Mouse (Mus musculus): Measurements from ENCODE around the gene E130208F15Rik. TPM values are rescaled to one million over a fixed set of nuclear protein-coding genes. Genes with fewer than 3 reads are reported as not detected.
A peak's percentile ranks its signal among the peaks of the same experiment; 100 is the strongest.

Gene E130208F15Rik
- polyA plus RNA-seq, 1 experiment from 2014 or later, result 1.4 TPM

GRCm38 (mm10) chr7:30289071-30289713 lies 32.3 kb upstream of the E130208F15Rik start:
- Histone ChIP-seq H3K9me3 (replicated peaks) (no peaks in the 10 kb centered on the region), H3K9ac (no peak overlapping the region), H3K4me2 (no peak overlapping the region), H3K27me3 (peaks cover 32% of the 10 kb centered on the region), H3K36me3 (replicated peaks) (no peaks in the 10 kb centered on the region), H3K4me3 (replicated peaks) (no peak overlapping the region), H3K4me1 (replicated peaks) (no peaks in the 10 kb centered on the region), H3K27ac (replicated peaks) (no peak overlapping the region)
- WGBS (ENCODE audit: insufficient replicate concordance), result 52% methylated on average over 7 of the region's 7 CpGs
- ATAC-seq (ENCODE audit: insufficient read depth), result no peak

DNA sequence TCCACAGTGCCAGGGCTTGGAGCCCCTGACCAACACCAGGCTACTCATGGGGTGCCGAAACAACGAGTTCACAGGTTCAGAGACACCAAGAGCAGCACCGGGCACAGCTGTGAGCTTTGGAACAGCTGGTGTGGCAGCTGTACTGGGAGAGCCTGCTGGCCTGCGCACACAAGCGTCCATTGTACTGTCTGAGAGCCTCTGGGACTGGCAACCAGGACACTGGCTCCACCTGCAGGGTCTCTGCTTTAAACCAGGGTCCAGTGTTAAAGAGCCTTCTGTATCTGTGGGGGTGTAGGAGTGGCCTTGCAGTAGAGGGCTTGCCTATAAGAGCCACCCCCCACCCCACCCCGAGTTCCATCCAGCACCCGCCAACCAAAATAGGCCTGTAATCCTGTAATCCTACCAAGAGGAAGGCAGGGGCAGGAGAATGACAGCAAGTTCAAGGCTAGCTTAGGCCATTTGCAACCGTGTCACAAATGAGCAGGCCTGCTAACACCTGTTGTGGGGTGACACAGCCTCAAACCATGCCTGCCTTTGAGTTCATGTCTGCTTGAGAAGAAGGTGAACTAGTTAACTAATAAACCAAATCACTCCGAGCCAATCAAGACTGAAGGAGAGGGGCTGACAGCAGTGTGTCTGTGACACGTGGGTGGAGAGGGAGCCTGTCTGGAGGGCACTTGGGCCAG lies 31.7 kb upstream of the E130208F15Rik start:
- no peaks in the 10 kb centered on the region for H3K4me1 ChIP-seq (replicated peaks)
- no peak overlapping the region for H3K4me2 ChIP-seq
- no peak overlapping the region for H3K27ac ChIP-seq (replicated peaks)
- peaks cover 32% of the 10 kb centered on the region for H3K27me3 ChIP-seq
- ATAC-seq (ENCODE audit: insufficient read depth), result no peak
- no peaks in the 10 kb centered on the region for H3K9me3 ChIP-seq (replicated peaks)
- no peaks in the 10 kb centered on the region for H3K36me3 ChIP-seq (replicated peaks)
- no peak overlapping the region for H3K9ac ChIP-seq
- H3K4me3 ChIP-seq (replicated peaks), result no peak overlapping the region
- WGBS (ENCODE audit: insufficient replicate concordance), result 52% methylated on average over 10 of the region's 10 CpGs

DNA sequence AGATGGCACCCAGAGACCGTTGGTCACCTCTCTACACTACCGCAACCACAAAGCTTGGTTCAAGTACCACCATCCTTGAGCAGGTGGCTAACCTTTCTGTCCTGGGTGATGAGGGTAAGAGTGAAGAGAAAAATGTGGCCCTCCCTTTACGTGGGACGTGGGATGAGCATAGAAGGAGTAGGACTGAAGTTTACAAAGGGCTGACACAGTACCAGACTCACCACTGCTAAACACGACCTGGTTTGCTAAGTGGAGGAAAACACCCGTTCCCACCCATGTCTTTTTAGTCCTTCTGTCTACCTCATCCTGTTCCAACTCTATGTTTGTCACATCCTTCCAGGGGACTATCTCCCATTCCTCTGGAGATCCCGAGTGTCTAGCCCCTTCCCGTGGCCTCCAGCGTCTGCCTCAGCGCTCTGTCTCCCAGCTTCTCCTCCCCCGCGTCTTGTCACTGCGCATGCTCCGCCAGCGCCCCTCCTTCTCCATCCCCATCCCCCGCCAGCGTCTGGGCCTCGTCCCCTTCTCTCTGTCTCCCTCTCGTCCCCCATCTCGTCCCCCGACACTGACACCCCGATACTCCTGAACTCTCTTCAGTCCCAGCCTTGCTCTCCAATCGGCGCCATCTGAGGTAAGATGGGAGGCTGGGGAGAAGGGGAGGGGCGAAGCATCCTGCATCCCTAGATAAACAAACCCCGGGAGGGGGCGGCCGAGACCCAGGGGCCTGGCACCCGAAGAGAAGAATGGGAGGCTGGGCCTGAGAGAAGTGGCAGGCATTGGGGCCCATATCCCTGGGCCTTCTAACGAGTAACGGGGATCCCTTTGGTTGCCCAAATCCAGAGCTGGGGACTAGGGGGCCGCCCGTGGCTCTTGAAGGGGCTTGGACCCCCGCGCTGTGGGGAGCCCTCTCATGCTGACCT lies 30.1 kb upstream of the E130208F15Rik start, which contains the start of gene Clip3:
Gene Clip3, plus strand, starts transcription at position 514 of the 917 bp plus-strand sequence.
- Histone ChIP-seq H3K9ac (no peak within 1 kb of the TSS), H3K4me1 (replicated peaks) (no peaks in the 10 kb centered on the region), H3K4me3 (replicated peaks) (peak within 1 kb of the TSS; percentile 15; the same call in 1 of the 2 replicates), H3K27me3 (peaks cover 25% of the 10 kb centered on the region), H3K27ac (replicated peaks) (no peak within 1 kb of the TSS), H3K9me3 (replicated peaks) (no peaks in the 10 kb centered on the region), H3K36me3 (replicated peaks) (no peaks in the 10 kb centered on the region), H3K4me2 (no peak within 1 kb of the TSS; the same call in 1 of the 2 replicates)
- 11% methylated on average over 35 of the region's 35 CpGs for WGBS (ENCODE audit: insufficient replicate concordance)
- ATAC-seq (ENCODE audit: insufficient read depth), result no peak

GRCm38 (mm10) chr7:30293795-30294194 lies 27.7 kb upstream of the E130208F15Rik start:
- Histone ChIP-seq H3K27ac (replicated peaks) (no peak overlapping the region), H3K4me2 (no peak overlapping the region), H3K36me3 (replicated peaks) (no peaks in the 10 kb centered on the region), H3K9ac (no peak overlapping the region), H3K4me3 (replicated peaks) (no peak overlapping the region), H3K9me3 (replicated peaks) (no peaks in the 10 kb centered on the region), H3K4me1 (replicated peaks) (no peaks in the 10 kb centered on the region), H3K27me3 (peaks cover 22% of the 10 kb centered on the region)
- no peak for ATAC-seq (ENCODE audit: insufficient read depth)
- 66% methylated on average over 13 of the region's 13 CpGs for WGBS (ENCODE audit: insufficient replicate concordance)

DNA sequence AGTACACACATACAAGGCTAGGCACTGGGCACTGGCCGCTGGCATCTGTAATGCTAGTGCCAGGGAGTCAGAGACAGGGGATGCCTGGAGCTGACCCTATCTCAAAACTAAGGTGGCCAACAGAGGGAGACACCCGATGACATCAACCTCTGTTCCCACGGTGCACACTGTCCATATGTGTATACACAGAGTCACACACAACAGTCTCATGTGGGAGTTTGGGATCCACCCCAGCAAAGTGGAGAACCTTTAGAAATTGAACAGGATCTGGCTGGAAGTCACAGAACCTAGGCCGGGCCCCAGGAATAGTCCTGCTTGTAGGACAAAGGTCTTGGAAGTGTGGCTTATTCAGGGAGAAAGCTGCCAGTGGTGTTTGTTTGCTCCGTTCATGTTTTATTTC lies 27.2 kb upstream of the E130208F15Rik start:
- H3K27ac ChIP-seq (replicated peaks), result no peak overlapping the region
- no peak overlapping the region for H3K4me3 ChIP-seq (replicated peaks)
- H3K9me3 ChIP-seq (replicated peaks), result no peaks in the 10 kb centered on the region
- WGBS (ENCODE audit: insufficient replicate concordance), result 59% methylated on average over 5 of the region's 5 CpGs
- no peaks in the 10 kb centered on the region for H3K4me1 ChIP-seq (replicated peaks)
- peaks cover 17% of the 10 kb centered on the region for H3K27me3 ChIP-seq
- H3K9ac ChIP-seq, result no peak overlapping the region
- no peak for ATAC-seq (ENCODE audit: insufficient read depth)
- no peaks in the 10 kb centered on the region for H3K36me3 ChIP-seq (replicated peaks)
- H3K4me2 ChIP-seq, result no peak overlapping the region

DNA sequence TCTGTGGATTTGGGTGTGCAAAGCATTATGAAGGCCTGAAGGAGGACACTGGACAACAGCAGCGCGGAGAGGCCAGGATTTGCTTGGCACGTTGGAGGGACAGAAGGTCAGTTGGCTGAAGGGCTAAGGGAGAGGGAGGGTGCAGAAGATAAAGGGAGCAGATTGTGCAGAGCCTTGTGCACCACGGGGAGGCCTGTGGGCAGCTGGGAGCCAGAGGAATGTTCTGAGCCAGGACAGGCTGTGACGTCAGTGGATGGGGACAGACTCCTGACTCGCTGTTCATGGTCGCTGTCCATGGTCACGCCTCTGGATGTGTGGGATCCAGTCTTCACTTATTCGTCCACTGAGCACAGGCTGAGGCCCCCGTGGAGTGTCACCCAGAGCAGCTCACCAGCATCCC lies 26.4 kb upstream of the E130208F15Rik start:
- 35% methylated on average over 10 of the region's 10 CpGs for WGBS (ENCODE audit: insufficient replicate concordance)
- Histone ChIP-seq H3K27ac (replicated peaks) (no peak overlapping the region), H3K9ac (no peak overlapping the region), H3K9me3 (replicated peaks) (no peaks in the 10 kb centered on the region), H3K4me1 (replicated peaks) (no peaks in the 10 kb centered on the region), H3K4me2 (no peak overlapping the region), H3K36me3 (replicated peaks) (no peaks in the 10 kb centered on the region), H3K27me3 (peaks cover 11% of the 10 kb centered on the region), H3K4me3 (replicated peaks) (no peak overlapping the region)
- ATAC-seq (ENCODE audit: insufficient read depth), result no peak

DNA sequence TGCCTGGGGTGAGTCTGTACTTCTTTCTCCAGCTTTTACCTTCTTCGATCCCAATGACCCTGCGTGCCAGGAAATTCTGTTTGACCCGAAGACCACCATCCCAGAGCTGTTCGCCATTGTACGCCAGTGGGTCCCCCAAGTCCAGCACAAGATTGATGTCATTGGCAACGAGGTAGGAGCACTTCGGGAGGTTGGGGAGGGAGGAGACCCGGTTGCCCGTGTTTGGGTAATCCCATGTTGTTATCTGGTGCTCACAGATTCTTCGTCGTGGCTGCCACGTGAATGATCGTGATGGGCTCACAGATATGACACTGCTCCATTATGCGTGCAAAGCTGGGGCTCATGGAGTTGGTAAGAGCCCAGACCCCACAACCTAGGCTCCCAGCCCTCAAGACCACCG lies 24.7 kb upstream of the E130208F15Rik start:
- peaks cover 4% of the 10 kb centered on the region for H3K27me3 ChIP-seq
- no peaks in the 10 kb centered on the region for H3K36me3 ChIP-seq (replicated peaks)
- H3K9me3 ChIP-seq (replicated peaks), result no peaks in the 10 kb centered on the region
- no peak overlapping the region for H3K27ac ChIP-seq (replicated peaks)
- H3K4me3 ChIP-seq (replicated peaks), result no peak overlapping the region
- H3K4me2 ChIP-seq, result no peak overlapping the region
- no peak overlapping the region for H3K9ac ChIP-seq
- no peak for ATAC-seq (ENCODE audit: insufficient read depth)
- no peaks in the 10 kb centered on the region for H3K4me1 ChIP-seq (replicated peaks)
- 52% methylated on average over 15 of the region's 15 CpGs for WGBS (ENCODE audit: insufficient replicate concordance)

GRCm38 (mm10) chr7:30297266-30297665 lies 24.3 kb upstream of the E130208F15Rik start:
- Histone ChIP-seq H3K4me1 (replicated peaks) (no peaks in the 10 kb centered on the region), H3K27ac (replicated peaks) (no peak overlapping the region), H3K4me2 (no peak overlapping the region), H3K27me3 (no peaks in the 10 kb centered on the region), H3K9ac (no peak overlapping the region), H3K36me3 (replicated peaks) (no peaks in the 10 kb centered on the region), H3K9me3 (replicated peaks) (no peaks in the 10 kb centered on the region), H3K4me3 (replicated peaks) (no peak overlapping the region)
- 73% methylated on average over 16 of the region's 16 CpGs for WGBS (ENCODE audit: insufficient replicate concordance)
- no peak for ATAC-seq (ENCODE audit: insufficient read depth)

GRCm38 (mm10) chr7:30300914-30301313 lies 20.6 kb upstream of the E130208F15Rik start:
- no peak for ATAC-seq (ENCODE audit: insufficient read depth)
- H3K27me3 ChIP-seq, result no peaks in the 10 kb centered on the region
- no peaks in the 10 kb centered on the region for H3K4me1 ChIP-seq (replicated peaks)
- H3K4me2 ChIP-seq, result no peak overlapping the region
- H3K9ac ChIP-seq, result no peak overlapping the region
- no peaks in the 10 kb centered on the region for H3K9me3 ChIP-seq (replicated peaks)
- no peak overlapping the region for H3K27ac ChIP-seq (replicated peaks)
- 24% methylated on average over 3 of the region's 3 CpGs for WGBS (ENCODE audit: insufficient replicate concordance)
- no peaks in the 10 kb centered on the region for H3K36me3 ChIP-seq (replicated peaks)
- no peak overlapping the region for H3K4me3 ChIP-seq (replicated peaks)

DNA sequence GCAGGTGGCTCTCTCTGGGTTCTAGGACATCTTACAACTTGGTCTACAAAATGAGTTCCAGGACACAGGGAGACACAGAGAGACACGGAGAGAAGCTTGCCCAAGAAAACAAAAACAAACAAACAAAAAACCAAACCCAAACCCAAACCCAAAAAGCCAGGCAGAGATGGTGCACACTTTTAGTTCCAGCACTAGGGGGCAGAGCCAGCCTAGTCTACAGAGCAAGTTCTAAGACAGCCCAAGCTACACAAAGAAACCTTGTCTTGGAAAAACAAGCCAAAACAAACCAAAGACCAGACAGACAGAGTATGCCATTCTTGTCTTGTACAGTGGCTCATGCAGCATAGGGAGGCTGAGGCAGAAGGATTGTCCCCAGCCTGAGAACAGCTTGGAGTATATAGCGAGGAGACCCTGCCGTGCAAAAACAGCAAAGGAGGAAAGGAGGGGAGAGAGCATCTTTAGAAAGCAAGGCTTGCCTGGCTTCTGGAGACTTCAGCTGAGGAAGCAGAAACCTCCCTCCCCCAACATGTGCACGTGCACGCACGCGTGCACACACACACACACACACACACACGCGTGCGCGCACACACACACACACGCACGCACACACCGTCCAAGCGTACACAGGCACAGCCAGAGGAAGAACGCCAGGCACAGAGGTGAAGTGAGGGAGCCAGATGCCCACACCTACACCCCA lies 15.3 kb upstream of the E130208F15Rik start:
- WGBS (ENCODE audit: insufficient replicate concordance), result 84% methylated on average over 16 of the region's 16 CpGs
- ATAC-seq (ENCODE audit: insufficient read depth), result no peak

More for the DNA sequence above, 15.3 kb upstream of the E130208F15Rik start:
- no peak overlapping the region for H3K9ac ChIP-seq
- no peaks in the 10 kb centered on the region for H3K9me3 ChIP-seq (replicated peaks)
- H3K27ac ChIP-seq (replicated peaks), result no peak overlapping the region
- H3K27me3 ChIP-seq, result no peaks in the 10 kb centered on the region
- H3K36me3 ChIP-seq (replicated peaks), result no peaks in the 10 kb centered on the region
- H3K4me2 ChIP-seq, result no peak overlapping the region
- peaks cover 22% of the 10 kb centered on the region for H3K4me1 ChIP-seq (replicated peaks)
- no peak overlapping the region for H3K4me3 ChIP-seq (replicated peaks)
